Mouse (Mus musculus) C3H10T1/2 (cell line): ENCODE data around the gene Timm8b. TPM values are rescaled to one million over a fixed set of nuclear protein-coding genes. Genes with fewer than 3 reads are reported as not detected.

Experiments used
- polyA plus RNA-seq, 2 experiments: library from polyadenylated mRNA; unstranded; fragments of >200 nt; fragmentation: generic; extraction: Trizol; gene quantifications; one replicate each; pipeline ENCODE4 v1.2.1; 2012; ENCODE audit warnings: missing spikeins in 2 of 2

The Timm8b gene
- 100 to 1,000 TPM in 1 of 2 experiments, 10 to 100 TPM in 1; 71.2 to 163 TPM for polyA plus RNA-seq

DNA sequence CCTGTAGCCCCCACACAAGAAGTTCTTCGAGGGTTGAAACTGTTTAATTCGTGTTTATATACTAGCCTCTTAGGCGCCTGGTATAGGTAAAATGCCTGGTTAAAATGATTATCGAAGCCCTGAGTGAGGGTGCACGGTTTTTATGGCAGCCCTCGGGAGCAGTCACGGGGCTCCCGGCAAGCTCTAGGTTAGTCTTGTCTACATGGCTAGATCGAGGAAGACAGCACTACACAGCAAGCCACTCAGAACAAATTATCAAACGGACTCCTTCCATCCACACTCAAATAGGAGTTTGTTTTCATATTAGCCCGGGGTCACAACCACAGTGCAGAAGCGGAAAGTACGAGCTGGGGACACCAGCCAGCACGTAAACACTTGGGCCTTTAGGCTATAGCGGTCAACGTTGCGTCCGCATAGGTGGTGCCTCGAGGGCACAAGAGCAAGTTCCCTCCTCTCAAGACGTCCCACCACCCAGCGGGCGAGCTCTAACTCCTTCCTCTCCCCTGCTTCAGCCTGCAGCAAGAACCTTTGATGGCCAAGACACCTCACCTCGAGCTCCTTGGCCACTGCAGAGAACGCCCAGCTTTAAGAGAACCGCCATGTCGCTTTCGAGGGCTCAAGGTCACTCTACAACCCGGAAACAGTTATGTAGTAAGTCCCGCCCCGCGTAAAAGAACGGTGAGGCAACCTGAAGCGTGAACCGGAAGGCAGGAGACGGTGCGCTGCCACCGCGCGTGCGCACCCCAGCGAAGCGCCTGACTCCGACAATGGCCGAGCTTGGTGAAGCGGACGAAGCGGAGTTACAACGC, at the start of gene Timm8b, which contains the start of gene Sdhd:
TSS of gene Timm8b (plus strand) at position 722 of the 809 bp plus-strand sequence.
TSS of gene Sdhd (minus strand) at position 624 of the 809 bp plus-strand sequence.

DNA sequence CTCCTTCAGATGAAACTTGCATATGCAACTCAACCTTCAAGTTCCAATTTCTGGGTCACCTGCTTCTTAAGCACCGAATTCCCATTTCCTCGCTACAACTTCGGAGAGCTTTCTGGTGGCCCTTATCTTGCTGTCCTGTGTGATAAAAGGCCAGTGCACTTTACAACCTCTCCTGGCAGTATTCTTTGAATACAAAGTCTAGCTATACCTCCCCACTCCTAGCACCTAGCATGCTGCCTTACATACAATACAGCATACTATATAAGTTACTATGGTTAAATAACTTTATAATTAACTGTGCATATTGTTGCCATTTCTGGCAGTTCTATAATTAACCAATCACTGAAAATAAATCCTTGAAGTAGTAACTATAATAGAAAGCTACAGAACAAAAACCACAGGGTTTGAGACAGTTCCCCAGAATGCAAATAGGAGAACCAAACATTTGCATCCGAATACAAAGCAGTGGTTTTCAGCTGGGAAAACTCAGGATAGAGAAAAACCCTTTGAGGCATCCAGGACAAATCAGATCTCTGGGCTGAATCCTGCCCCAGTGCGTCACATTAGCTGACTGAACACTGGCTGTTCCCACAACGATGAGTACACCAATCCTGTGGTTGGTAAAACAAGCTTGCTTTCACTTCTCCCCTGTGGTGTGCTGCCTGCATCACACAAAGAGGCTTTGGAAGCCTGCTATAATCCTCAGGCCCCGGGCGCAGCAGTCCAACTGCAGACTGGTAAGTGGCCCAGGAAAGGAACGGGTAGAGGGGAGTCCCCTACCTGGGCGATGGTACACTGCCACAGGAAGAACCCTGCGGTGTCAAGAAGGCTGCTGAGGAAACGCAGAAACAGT, 49.2 kb upstream of the Timm8b start, which contains the start of gene Il18:
TSS of gene Il18 (plus strand) at position 587 of the 853 bp plus-strand sequence.

DNA sequence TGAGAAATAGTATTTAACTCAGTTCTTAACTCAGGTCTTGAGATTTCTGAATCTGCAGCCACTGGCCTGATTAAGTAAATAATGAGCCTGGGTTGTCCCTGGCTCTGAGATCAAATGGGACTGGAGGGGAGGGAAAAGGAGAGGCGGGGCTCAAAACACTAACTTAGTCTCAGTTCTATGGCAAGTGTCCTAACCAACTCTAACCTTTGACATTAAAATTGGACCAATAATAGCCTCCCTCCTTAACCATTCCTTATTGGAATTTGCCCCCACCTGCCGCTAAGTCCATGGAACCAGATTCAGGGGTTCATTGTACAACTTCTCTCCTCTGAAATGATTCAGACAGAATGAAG, 48.6 kb upstream of the Timm8b start, which contains the start of gene Bco2:
TSS of gene Bco2 (minus strand) at position 88 of the 353 bp plus-strand sequence.

DNA sequence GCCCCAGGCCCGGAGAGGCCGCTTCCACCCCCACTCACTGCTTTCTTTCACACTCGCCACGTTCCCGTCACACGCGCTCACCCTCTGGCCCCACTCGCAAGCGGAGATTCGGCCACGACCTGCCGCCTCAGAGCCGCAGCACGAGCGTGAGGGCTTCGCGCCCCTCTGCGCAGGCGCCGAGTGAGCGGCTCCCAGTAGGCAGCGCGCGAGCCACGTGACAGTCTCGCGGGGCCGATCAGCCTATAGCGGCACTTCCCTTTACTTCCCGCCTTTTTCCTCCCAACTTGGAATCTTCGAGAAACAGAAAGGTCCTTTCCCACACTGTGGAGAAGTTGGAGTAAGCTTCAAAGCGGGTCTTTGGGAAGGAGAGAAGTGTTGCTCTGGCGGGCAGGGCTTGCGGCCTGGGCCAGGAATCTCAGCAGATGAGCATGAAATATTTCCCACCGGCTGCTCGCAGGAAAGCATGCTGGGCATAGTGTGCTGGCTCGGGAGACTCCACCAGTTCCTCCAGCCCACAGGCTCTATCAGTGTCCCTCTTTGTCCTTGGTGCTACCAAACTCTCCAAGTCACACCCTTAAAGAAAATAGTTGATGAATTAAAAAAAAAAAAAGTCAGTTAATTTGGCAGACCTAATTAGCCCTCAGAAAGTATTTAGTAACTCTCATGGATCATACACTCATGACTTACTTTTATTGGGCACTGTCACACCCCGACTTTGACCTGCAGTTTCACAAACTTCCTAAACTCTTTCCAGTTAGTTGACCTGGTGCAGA, 42.4 kb upstream of the Timm8b start, which contains the start of gene Tex12:
TSS of gene Tex12 (minus strand) at position 181 of the 773 bp plus-strand sequence.

DNA sequence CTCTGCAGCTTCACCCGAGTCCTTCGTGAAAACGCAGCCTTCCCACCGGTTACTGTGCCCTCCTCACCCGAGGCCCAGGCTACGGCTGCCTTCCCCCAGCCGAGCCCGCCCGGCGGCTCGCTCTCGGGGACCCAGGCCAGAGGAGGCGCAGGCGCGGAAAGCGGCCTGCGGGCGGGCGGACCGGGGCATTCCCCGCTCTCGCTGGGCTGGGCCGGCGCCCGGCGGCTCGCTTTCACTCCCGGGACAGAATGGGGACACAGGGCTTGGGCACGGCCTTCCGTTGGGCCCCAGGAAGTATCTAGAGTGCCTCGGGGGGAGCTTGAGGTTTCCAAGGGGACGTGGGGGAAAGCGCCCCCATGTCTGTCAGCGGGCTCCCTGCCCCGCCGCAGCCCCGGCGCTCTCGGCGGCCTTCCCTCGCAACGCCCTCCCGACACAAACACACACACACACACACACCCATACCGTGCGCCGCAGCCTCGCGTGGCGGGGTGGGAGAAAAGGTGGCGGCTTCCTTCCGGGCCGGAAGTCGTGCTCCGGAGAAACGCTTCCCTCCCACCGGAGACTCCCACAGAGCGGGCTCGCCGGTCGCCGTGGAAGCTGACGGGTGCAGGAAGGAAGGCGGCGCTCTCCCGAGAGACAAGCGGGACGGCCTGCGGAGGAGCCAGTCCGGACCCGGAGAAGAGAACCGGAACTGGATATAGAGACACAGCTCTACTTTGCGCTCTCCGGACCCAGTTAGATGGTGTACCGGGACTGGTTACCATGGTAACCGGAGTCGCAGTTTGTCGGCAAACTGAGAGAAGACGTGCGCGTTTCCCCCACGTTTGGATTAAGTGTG, 13.3 kb downstream of the Timm8b start, which contains the start of the genes Pih1d2 and Nkapd1:
TSS of gene Pih1d2 (plus strand) at position 556 of the 838 bp plus-strand sequence.
TSS of gene Nkapd1 (minus strand) at position 699 of the 838 bp plus-strand sequence.

Other genes with a start within 250 kb of the Timm8b start
- gene Plet1, start 109.4 kb upstream of the Timm8b start, polyA plus RNA-seq, result under 1 TPM; 0.04 to 0.11 TPM
- gene Pts, start 75.2 kb upstream of the Timm8b start, polyA plus RNA-seq, result 10 to 100 TPM in 1 of 2 experiments, 1 to 10 TPM in 1; 2.6 to 40.9 TPM
- gene Il18, start 49.1 kb upstream of the Timm8b start, polyA plus RNA-seq, result 10 to 100 TPM in 1 of 2 experiments, under 1 TPM in 1; 0.23 to 13.7 TPM
- under 1 TPM in 1 of 2 experiments, not detected in 1; 0.08 TPM for gene Bco2, start 48.7 kb upstream of the Timm8b start, polyA plus RNA-seq
- gene Tex12, start 42.6 kb upstream of the Timm8b start, polyA plus RNA-seq, result not detected
- gene Sdhd, start 98 bp upstream of the Timm8b start, polyA plus RNA-seq, result 100 to 1,000 TPM in 1 of 2 experiments, 10 to 100 TPM in 1; 58.1 to 125 TPM
- gene Pih1d2, start 13.4 kb downstream of the Timm8b start, polyA plus RNA-seq, result 1 to 10 TPM in 1 of 2 experiments, under 1 TPM in 1; 0.54 to 1.8 TPM
- gene Nkapd1, start 13.6 kb downstream of the Timm8b start, polyA plus RNA-seq, result 1 to 10 TPM in 1 of 2 experiments, under 1 TPM in 1; 0.42 to 4.9 TPM
- gene Dlat, start 55.9 kb downstream of the Timm8b start, polyA plus RNA-seq, result 10 to 100 TPM in 1 of 2 experiments, 1 to 10 TPM in 1; 7.9 to 18.6 TPM
- 1 to 10 TPM; 1.1 to 4.8 TPM for gene Dixdc1, start 135.6 kb downstream of the Timm8b start, polyA plus RNA-seq
- not detected for gene 2310030G06Rik, start 142.6 kb downstream of the Timm8b start, polyA plus RNA-seq
- gene Cryab, start 147.4 kb downstream of the Timm8b start, polyA plus RNA-seq, result 100 to 1,000 TPM; 103 to 261 TPM
- gene Hspb2, start 148.4 kb downstream of the Timm8b start, polyA plus RNA-seq, result 1 to 10 TPM; 1.6 to 5.2 TPM
- 1 to 10 TPM in 1 of 2 experiments, under 1 TPM in 1; 0.99 to 2.4 TPM for gene Fdxacb1, start 164.3 kb downstream of the Timm8b start, polyA plus RNA-seq
- gene Alg9, start 171.1 kb downstream of the Timm8b start, polyA plus RNA-seq, result 10 to 100 TPM; 14.0 to 15.7 TPM
- gene 1110032A03Rik, start 171.6 kb downstream of the Timm8b start, polyA plus RNA-seq, result 10 to 100 TPM in 1 of 2 experiments, 1 to 10 TPM in 1; 2.1 to 28.7 TPM
- 10 to 100 TPM in 1 of 2 experiments, 1 to 10 TPM in 1; 4.6 to 16.8 TPM for gene Ppp2r1b, start 241.4 kb downstream of the Timm8b start, polyA plus RNA-seq